Mouse (Mus musculus) skeletal muscle tissue, adult 2 months (tissue): ENCODE results near the gene Ctu1.
"Not testable (repeated sequence)": the region's sequence is repeated elsewhere in the genome, so short reads cannot be mapped to it uniquely, and the experiment has no call there.

Source experiments
- DNase-seq: peaks from one replicate; pipeline ENCODE4 v3.0.0-alpha.2; 2012; ENCODE audit warnings: low read depth, low spot score

The Ctu1 gene

GRCm38 (mm10) chr7:43671809-43672580 is at the start of gene Ctu1:
Gene Ctu1, plus strand, starts transcription at chr7:43672016.
- DNase-seq, result peak; percentile 94

- DNase-seq, result no peak
Measured at GRCm38 (mm10) chr7:43622927-43623326, 48.9 kb upstream of the Ctu1 start.

DNA sequence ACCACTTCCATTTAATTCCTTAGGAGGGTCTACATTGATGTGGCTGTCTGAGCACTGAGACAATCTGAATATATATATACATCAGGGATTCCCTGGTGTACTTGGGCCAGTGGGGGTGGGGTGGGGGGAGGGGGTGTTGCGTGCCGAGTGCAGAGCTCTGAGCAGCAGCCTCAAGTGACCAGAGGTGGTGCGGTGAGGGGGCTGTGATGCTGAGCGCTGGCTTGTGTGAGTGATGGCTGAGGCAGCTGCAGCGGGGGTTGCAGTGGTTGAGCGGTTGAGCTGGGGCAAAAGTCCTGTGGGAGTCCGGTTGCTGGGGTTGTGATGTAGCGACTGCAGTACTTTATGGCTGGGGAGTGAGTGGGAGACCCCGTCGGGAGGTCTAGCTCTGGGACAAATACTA is 48.0 kb upstream of the Ctu1 start:
- no peak for DNase-seq

GRCm38 (mm10) chr7:43625065-43625464 is 46.8 kb upstream of the Ctu1 start:
- DNase-seq, result no peak

- no peak for DNase-seq
Measured at GRCm38 (mm10) chr7:43625794-43626422, 45.9 kb upstream of the Ctu1 start.

GRCm38 (mm10) chr7:43633940-43634339 is 37.9 kb upstream of the Ctu1 start:
- DNase-seq, result no peak

DNA sequence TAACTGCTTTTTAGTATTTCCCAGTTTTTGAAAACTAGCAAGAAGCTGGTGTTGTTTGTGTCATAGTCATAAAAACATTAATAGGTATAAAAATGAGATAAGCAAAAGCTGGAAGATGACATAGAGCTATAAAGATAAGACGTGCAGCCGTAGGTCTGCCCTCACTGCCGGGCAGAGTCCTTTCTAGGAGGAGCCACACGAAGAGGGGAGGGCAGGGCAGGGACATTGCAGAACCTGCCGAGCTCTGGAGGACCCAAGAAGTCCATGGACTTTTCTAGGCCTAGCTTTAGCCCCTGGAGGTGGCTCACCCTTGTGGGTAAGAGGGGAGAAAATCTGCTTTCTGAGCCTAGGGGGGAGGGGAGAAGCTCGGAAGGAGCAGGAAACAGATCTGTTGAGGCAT is 37.3 kb upstream of the Ctu1 start, which contains the start of gene Ceacam18:
TSS of gene Ceacam18 (plus strand) at position 208 of the 400 bp plus-strand sequence.
- DNase-seq, result no peak

DNA sequence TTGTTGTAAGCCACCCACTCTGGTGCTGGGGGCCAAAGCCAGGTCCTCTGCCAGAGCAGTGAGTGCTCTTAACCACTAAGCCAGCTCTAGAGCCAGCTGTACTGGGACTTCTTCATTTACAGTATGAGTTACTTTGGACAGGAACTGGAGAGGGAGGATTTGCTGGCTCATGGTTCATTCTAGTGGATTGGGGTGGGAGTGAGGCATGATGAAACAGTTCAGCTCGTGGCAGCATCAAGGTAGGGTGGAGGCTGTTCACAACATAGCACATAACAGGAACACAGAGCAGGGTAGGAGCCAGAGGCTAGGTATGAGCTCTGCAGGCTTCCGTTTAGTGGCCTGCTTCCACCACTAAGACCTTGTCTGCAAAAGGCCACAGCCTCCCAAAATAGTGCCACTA is 35.6 kb upstream of the Ctu1 start:
- DNase-seq, result no peak

- DNase-seq, result no peak
Measured at GRCm38 (mm10) chr7:43637118-43637517, 34.7 kb upstream of the Ctu1 start.

GRCm38 (mm10) chr7:43642587-43642986 is 29.2 kb upstream of the Ctu1 start:
- no peak for DNase-seq

- no peak for DNase-seq
Measured at GRCm38 (mm10) chr7:43643046-43643652, 28.7 kb upstream of the Ctu1 start.

DNA sequence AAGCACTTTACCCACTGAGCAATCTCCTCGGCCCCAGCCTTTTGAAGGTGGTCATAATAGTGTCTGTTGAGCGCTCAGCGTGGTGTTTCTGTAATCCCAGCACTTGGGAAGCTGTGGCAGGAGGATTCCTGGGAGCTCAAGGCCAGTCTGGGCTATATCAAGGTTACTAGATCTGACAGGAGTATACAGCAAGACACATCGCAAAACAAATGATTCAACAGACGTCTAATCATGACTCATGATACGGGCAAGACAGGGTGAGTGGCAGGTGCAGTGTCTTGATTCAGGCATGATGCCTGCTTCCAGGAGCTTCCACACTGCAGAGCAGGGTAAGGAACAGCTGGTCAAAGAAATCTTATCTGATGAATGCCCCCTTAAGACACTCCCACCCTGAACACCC is 19.1 kb upstream of the Ctu1 start:
- no peak for DNase-seq

- no peak for DNase-seq
Measured at GRCm38 (mm10) chr7:43654519-43654918, 17.3 kb upstream of the Ctu1 start.

DNA sequence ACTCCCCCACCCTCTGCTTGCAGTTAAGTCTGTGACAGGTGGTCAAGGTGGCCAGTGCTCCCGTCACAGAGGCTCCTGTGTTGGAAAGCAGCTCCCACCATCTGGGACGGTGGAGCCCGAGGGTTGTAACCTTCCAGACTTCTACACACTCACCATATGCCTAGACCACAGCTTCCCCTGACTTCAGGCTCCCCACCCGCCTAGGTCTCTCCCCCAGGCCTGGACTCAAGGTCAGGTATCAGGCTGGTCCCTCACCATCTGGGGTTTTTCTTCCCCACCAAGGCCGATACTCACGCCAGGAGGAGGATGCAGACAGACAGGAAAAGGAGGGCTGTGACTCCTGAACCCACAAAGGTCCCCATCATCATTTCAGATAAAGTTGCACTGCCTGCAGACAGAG is 15.6 kb upstream of the Ctu1 start:
- no peak for DNase-seq

DNA sequence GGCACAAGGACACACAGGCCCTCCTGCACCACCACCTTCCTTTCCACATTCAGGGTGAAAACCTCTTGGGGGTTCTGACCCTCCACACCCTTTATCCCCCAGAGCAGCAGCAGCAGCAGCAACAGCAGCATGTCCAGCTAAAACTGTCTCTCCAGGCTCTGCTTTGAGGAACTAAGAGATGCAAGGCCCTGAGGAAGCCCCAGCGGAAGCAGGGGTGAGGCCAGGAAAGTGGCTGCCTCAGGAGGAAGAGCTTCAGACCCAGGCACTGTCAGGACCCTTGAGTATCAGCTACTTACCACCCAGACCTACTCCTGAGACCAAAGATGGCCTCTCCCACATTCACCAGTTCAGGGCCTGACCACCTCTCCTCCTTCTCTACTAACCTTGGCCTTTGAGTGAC is 11.8 kb upstream of the Ctu1 start, which contains the start of gene Siglece:
TSS of gene Siglece (minus strand) at position 160 of the 400 bp plus-strand sequence.
- no peak for DNase-seq

- DNase-seq, result no peak
Measured at GRCm38 (mm10) chr7:43662804-43663203, 9.0 kb upstream of the Ctu1 start.

DNA sequence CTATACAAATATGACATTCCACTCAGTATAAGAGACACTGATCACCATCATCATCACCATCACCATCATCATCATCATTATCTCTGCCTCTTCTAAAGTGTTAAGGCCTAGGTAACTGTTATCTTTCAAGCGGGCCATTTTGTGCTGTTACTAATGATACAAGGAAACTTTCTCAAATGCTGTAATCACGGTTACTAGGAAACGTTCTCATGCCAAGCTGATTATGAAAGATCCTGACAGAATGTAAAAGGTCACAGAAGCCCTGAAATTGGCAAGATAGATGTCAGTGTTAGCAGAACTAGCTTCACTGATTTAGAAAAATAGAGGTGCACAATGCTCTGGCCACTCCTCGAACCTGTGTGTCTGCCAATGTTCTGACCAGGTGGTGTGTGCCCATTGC is 4.6 kb upstream of the Ctu1 start:
- not testable (repeated sequence) for DNase-seq

DNA sequence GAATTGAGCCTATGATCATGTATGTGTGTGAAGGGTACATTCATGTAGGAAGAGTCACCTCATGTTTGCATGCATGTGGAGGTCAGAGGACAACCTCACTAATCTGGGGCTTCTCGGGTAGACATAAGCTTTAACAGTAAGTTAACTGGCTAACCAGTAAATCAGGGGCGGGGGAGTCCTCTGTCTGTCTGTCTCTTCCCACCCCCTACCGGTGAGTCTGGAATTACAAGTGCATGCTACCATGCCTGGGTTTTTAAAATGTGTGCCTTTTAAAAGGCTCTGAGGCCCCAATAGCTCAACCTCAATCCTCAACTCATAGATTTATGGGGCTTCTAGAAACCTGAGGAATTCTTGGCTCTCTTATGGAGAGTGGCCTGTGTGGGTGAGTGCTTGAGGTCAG is 3.2 kb upstream of the Ctu1 start:
- no peak for DNase-seq

- no peak for DNase-seq
Measured at GRCm38 (mm10) chr7:43671064-43671808, 580 bp upstream of the Ctu1 start.

GRCm38 (mm10) chr7:43672581-43673260 is 905 bp downstream of the Ctu1 start:
- no peak for DNase-seq

DNA sequence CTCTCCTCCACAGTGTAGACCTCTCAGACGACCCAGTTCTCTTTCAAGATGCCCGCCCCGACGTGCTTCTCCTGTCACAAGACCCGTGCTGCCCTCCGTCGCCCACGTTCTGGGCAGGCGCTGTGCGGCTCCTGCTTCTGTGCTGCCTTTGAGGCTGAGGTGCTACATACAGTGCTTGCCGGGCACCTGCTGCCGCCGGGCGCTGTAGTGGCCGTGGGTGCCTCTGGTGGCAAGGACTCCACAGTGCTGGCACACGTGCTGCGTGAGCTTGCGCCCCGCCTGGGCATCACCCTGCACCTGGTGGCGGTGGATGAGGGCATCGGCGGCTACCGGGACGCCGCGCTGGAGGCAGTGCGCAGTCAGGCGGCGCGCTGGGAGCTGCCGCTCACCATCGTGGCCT is 3.3 kb downstream of the Ctu1 start:
- DNase-seq, result no peak
